Comparison of ENCODE assay signal across 16 mouse cellular contexts in the genomic region with DNA sequence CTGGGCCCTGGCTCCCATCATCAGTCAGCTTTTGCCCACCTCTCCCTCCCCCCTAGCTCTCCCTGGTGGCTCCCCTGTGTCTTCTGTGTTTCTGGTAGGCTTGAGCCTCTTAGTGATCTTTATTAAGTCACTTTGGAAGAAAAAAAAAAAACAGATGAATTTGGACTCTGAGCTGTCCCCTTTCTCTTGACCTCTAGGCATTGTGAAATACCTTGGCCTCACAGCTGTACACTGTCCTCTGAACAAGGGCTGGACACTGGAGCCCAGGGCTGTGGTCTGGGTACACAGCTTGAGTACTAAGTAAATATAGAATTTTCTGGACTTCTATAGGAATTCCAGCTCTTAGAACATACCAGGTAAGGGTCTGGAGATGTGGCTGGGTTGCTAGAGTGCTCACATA. TPM values are rescaled to one million over a fixed set of nuclear protein-coding genes. Genes with fewer than 3 reads are reported as not detected.
DNase-seq lines count a peak whose midpoint lies in the region; ATAC-seq and TF ChIP-seq lines count a peak whose summit lies in the region.
"Had no signal": no experiment of that assay in that cellular context is flagged by ENCODE, and none has a peak within 500 bp of the region (broad histone marks: within the 10 kb centered on the region; RNA-seq: fewer than 3 reads in every experiment).

No protein-coding gene starts in this region.

- H3K9me3 ChIP-seq in liver, postnatal 0 days (ENCODE audit: low read length) = no peaks in the 10 kb centered on the region
- no peaks in the 10 kb centered on the region for H3K9me3 ChIP-seq in embryonic facial prominence, embryonic 10.5 days
- H3K9me3 ChIP-seq: embryonic facial prominence, embryonic 15.5 days; midbrain, embryonic 15.5 days; neural tube, embryonic 12.5 days had no signal

- TF ChIP-seq CTCF in liver, postnatal 0 days (IDR thresholded peaks at IDR 0.05; ENCODE audit: low read depth) = no peak

- peak; percentile 51 for TF ChIP-seq EP300 in liver, postnatal 0 days (IDR thresholded peaks at IDR 0.05; ENCODE audit: low read depth)

- peaks cover 8% of the 10 kb centered on the region; the same call in 1 of the 2 replicates for H3K4me1 ChIP-seq in brown adipose tissue, adult 24 weeks (ENCODE audit: control insufficient read depth, insufficient read depth, insufficient read length, low read length)
- peaks cover 26% of the 10 kb centered on the region for H3K4me1 ChIP-seq in liver, postnatal 0 days (ENCODE audit: insufficient read depth)
- H3K4me1 ChIP-seq in embryonic facial prominence, embryonic 10.5 days = no peaks in the 10 kb centered on the region; the same call in 1 of the 2 replicates
- H3K4me1 ChIP-seq: midbrain, embryonic 15.5 days; neural tube, embryonic 12.5 days had no signal

- DNase-seq in heart, adult 18-20 months = peak; percentile 36 to 62
- no peak for DNase-seq in heart, postnatal 14 days
- DNase-seq in 3T3-L1 (ENCODE audit: low read depth, low spot score) = peak; percentile 36
- peak; percentile 29 for DNase-seq in liver, postnatal 0 days
- no peak for DNase-seq in embryonic facial prominence, embryonic 10.5 days (ENCODE audit: low spot score)
- DNase-seq in layer of hippocampus, adult 8-10 months (ENCODE audit: low spot score in 2 of 2) = no peak
- DNase-seq: cerebellum, adult 18-20 months; layer of hippocampus, postnatal 36 days; lung, embryonic 14.5 days; thymus, postnatal 25 days had no signal

- no peaks in the 10 kb centered on the region for H3K27me3 ChIP-seq in liver, postnatal 0 days (ENCODE audit: insufficient read depth, low read length)
- H3K27me3 ChIP-seq in embryonic facial prominence, embryonic 10.5 days (replicated peaks; ENCODE audit: low read depth, poor library complexity, severe bottlenecking) = no peaks in the 10 kb centered on the region
- H3K27me3 ChIP-seq: embryonic facial prominence, embryonic 15.5 days; midbrain, embryonic 15.5 days; neural tube, embryonic 12.5 days had no signal

- peak overlapping the region; percentile 63 for H3K27ac ChIP-seq in brown adipose tissue, adult 24 weeks (replicated peaks; ENCODE audit: low read depth, low read length)
- H3K27ac ChIP-seq in liver, postnatal 0 days (ENCODE audit: low read depth) = peak overlapping the region; percentile 64
- no peak overlapping the region for H3K27ac ChIP-seq in embryonic facial prominence, embryonic 10.5 days (replicated peaks)
- H3K27ac ChIP-seq: embryonic facial prominence, embryonic 15.5 days; hindbrain, postnatal 0 days; midbrain, embryonic 15.5 days; neural tube, embryonic 12.5 days had no signal

- intact Hi-C loops in heart, postnatal 14 days (cut with DNase I) = loop anchor here (5.0 kb wide), 1 partner anchor 37 kb away; no protein-coding TSS in a partner anchor

- H3K4me2 ChIP-seq in liver, postnatal 0 days (ENCODE audit: low read depth, low read length) = no peak overlapping the region
- H3K4me2 ChIP-seq: embryonic facial prominence, embryonic 15.5 days; lung, embryonic 14.5 days; midbrain, embryonic 15.5 days; neural tube, embryonic 12.5 days had no signal

- H3K4me3 ChIP-seq in brown adipose tissue, adult 24 weeks (ENCODE audit: insufficient read depth, low read depth, low read length) = no peak overlapping the region
- H3K4me3 ChIP-seq in liver, postnatal 0 days (ENCODE audit: low read depth, low read length) = no peak overlapping the region
- no peak overlapping the region for H3K4me3 ChIP-seq in embryonic facial prominence, embryonic 10.5 days
- H3K4me3 ChIP-seq: embryonic facial prominence, embryonic 15.5 days; midbrain, embryonic 15.5 days; neural tube, embryonic 12.5 days had no signal

- H3K36me3 ChIP-seq in liver, postnatal 0 days (replicated peaks; ENCODE audit: insufficient read depth, low read length) = no peaks in the 10 kb centered on the region
- no peaks in the 10 kb centered on the region for H3K36me3 ChIP-seq in embryonic facial prominence, embryonic 10.5 days (replicated peaks)
- H3K36me3 ChIP-seq: embryonic facial prominence, embryonic 15.5 days; midbrain, embryonic 15.5 days; neural tube, embryonic 12.5 days had no signal

- peak; percentile 92 for ATAC-seq in liver, postnatal 0 days
- no peak for ATAC-seq in megakaryocyte, adult 5-6 weeks (ENCODE audit: poor library complexity, severe bottlenecking)
- ATAC-seq: hindbrain, postnatal 0 days; midbrain, embryonic 15.5 days had no signal

- no peak overlapping the region for H3K9ac ChIP-seq in liver, postnatal 0 days (replicated peaks)
- H3K9ac ChIP-seq: embryonic facial prominence, embryonic 15.5 days; lung, embryonic 14.5 days; midbrain, embryonic 15.5 days; neural tube, embryonic 12.5 days had no signal

RNA-seq across cellular contexts. Expression of a gene that starts 20.6 kb away (rescaled TPM):
- total RNA-seq in heart, adult 18-20 months (2021) = 1 to 10 TPM; 6.0 to 9.7 TPM
- 10 to 100 TPM in 1 of 2 experiments, 1 to 10 TPM in 1; 9.6 to 13.3 TPM for total RNA-seq in heart, postnatal 14 days (2021)
- 11.9 and 21.4 TPM in 2 replicates for polyA plus RNA-seq in brown adipose tissue, adult 24 weeks (2012; ENCODE audit: insufficient read depth, insufficient read length, missing spikeins)
- polyA plus RNA-seq in liver, postnatal 0 days (2015; fragmentation: Nextera tagmentation; extraction: Ambion mirVana) = 3.1 and 5.6 TPM in 2 replicates
- 166 and 194 TPM in 2 replicates for total RNA-seq in megakaryocyte, adult 5-6 weeks (2015)
- total RNA-seq in megakaryocyte, adult 5-6 weeks (2017) = 188 and 200 TPM in 2 replicates
- 3.5 and 3.6 TPM in 2 replicates for polyA plus RNA-seq in embryonic facial prominence, embryonic 10.5 days (2016; fragmentation: Nextera tagmentation; extraction: Ambion mirVana)
- total RNA-seq in layer of hippocampus, adult 8-10 months (2022) = 100 to 1,000 TPM in 1 of 4 experiments, 10 to 100 TPM in 3; 81.9 to 115 (median 89.3) TPM

Comparison
In these comparisons a context has a peak if more than half of its experiments do, and no peak if none do; other contexts are left out.
1. DNase-seq: peak in heart, adult 18-20 months (2 of 2), 3T3-L1 (single experiment) and liver, postnatal 0 days (single experiment); none in heart, postnatal 14 days (0 of 2), embryonic facial prominence, embryonic 10.5 days (single experiment) and layer of hippocampus, adult 8-10 months (0 of 2).
2. RNA of a gene that starts 20.6 kb away (total RNA-seq): 166 to 200 TPM in megakaryocyte, adult 5-6 weeks and 81.9 to 115 TPM in layer of hippocampus, adult 8-10 months; 9.6 to 13.3 TPM in heart, postnatal 14 days and 6.0 to 9.7 TPM in heart, adult 18-20 months; every median in the first group is over 4 times any median in the second.